Mouse (Mus musculus): ENCODE data around the gene BC025920.
A peak's percentile ranks its signal among the peaks of the same experiment; 100 is the strongest.

Gene BC025920

DNA sequence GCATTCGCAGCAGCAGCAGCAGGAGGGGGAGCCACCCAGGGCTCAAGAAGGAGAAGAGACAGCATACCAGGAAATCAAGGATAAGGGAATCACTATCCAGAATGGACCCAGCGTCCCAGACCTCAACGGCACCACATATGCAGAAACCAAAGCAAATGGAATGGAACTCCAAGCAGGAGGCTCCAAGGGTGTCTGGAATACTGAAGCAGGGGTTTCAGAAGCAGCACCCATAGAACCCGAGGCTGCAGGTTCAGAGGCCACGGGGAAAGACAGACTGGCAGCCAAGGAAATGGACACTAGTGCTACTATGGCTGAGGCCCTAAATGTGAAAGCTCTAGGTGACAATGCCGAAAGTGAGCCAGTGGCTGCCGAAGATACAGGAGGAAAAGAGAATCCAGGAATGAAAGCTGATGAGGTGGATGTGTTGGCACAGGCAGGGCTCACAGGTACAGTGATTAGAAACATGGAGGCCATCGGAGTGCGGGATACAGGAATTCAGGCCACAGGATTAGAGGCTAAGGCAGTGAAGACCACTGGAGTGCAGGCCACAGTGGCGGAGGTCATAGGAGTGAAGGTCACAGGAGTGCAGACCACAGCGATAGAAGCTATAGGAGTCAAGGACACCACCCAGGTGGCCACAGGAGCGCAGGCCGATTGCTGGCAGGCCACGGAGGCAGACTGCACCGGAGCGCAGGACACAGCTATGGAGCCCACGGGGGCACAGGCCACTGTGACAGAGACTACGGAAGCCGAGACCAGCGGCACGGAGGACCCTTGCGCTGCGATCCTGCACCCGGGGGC lies 36.8 kb downstream of the BC025920 start:
- no peak for DNase-seq (ENCODE audit: low spot score in 2 of 2)

DNA sequence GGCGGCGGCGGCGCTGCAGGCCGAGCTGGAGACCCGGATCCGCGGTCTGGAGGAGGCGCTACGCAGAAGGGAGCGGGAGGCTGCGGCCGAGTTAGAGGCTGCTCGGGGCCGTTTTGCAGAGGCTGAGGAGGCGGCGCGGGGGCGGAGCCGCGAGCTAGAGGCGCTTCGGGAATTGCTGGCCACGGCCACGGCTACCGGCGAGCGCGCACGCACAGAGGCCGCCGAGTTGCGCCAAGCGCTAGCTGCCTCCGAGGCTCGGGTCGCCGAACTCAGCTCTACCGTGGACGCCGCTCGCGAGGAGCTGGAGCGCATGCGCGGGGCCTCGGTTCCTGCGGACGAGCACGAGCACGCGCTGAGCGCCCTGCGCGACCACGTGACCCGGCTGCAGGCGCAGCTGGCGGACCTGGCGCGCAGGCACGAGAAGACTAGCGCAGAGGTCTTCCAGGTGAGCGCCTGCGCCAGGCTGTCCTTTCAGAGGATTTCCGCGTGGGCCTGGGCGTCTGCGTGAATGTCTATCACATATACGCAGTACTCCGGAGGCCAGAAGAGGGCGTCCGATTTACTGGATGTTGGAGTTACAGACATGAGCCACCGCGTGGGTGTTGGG lies 37.5 kb downstream of the BC025920 start:
- peak; percentile 95 to 96 for DNase-seq (ENCODE audit: low spot score in 2 of 2)

DNA sequence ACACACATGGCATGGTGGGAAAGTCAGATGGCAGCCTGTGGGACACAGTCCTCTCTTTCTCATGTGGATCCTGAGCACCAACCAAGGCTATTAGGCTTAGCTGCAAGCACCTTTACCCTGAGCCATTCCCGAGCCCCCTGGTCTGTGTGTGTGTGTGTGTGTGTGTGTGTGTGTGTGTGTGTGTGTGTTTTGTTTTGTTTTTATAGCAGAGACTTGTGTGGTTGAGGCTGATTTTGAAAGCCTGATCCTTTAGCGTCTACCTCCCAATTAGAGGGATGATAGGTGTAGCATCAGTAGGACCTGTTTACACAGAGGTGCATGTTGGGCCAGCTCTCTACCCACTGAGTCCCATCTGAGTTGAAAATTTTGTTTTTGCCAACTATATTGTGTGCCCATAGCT lies 38.1 kb downstream of the BC025920 start:
- no peak for DNase-seq (ENCODE audit: low spot score in 2 of 2)

DNA sequence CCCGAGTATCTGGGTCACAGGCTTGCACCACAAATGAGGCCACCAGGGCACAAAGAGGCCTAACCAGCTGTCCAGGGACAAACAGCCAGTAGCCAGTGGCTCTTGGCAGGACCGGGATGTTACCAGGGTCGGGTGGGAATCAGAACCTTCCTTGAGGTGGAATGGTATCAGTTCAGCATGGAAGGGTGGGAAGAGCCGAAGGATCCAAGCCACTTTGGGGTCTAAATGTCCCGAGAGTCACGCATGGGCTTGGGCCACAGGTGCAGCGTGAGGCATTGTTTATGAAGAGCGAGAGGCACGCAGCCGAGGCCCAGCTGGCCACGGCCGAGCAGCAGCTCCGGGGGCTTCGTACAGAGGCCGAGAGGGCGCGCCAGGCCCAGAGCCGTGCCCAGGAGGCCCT lies 38.6 kb downstream of the BC025920 start:
- no peak for DNase-seq (ENCODE audit: low spot score in 2 of 2)

DNA sequence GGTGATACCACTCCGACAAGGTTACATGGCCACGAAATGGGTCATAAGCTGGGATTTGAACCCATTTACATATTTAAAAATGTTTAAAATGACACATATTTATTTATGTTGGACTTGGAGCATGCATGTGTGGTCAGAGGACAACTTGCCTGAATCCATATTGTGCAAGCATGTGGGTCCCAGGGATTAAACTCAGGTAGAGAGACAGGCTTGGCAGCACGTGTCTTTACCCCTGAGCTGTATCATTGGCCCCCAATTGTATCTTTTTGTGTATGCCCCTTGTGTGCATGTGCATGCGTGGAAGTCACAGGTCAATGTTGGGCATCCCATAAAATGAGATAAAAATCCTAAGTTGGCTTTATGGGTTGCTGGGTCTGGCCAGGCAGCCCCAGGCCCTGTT lies 39.3 kb downstream of the BC025920 start:
- DNase-seq (ENCODE audit: low spot score in 2 of 2): no peak

DNA sequence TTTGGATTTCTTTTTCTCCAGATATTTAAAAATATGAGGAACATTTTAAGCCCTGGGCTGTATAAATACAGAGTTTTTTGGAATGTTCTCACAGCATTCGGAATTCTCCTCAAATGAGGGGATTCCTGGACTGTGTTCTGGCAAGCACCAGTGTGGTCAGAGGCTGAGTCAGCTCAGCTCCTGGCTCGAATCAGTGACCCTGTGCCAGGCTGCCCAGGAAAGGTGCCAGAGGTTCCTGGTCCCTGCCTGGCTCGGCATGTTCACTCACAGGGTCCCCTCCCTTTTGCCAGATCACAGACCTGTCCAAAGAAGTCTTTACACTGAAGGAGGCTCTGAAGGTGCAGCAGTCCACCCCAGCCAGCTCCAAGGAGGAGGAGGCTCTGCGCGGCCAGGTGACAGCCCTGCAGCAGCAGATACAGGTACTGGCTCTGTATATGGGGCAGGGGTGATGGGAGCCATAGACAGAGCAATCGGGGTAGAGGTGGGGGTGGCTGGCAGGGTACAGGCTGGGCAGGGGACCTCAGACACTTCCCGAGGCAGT lies 40.0 kb downstream of the BC025920 start:
- no peak for DNase-seq (ENCODE audit: low spot score in 2 of 2)

DNA sequence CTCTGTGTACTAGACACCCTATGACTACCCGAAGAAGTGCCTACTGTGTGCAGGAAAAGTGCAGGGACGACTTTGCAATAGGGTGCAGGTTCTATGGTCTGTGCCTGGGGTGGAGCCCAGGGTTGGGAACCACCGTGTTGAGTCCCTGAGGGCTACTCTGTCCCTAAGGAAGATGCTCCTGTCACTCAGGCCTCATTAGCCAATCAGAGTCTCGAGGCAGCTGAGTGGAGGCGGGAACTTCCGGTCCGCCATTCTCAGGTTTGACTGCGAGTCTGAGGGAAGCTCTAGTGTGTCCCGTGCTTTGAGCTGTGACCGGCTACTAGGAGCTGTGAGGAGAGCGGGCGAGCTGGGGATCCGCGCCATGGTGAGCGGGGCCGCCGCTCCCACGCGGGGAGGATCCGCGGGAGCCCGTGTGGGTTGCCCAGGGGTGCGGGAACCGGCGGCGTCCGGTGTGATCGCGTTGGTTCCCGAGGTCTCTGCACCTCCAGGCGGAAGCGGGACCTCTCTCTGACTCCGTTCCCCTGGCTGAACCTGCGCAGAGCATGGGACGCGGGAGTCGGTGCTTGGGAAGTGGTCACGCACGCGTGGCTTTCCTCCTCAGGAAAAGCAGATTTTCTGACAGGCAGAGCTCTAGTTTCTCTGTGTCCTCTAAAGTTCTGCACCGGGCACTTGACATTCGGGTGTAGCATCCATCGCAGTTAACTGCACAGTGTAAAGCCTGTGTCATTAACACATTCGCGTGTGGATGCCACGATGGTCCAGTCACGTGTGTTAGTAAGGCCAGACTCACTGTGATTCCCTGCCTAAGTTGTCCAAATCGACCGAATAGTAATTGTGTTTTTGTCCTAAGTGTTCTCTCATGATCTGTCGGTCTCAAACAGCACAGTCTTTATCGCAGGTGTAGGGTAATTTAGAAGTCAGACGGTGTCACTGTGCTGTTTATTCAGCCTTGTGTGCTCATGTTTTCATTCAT lies 43.0 kb downstream of the BC025920 start, which contains the start of gene Gm10778:
Gene Gm10778, plus strand, starts transcription at position 257 of the 973 bp plus-strand sequence.
- peak; percentile 87 to 89 for DNase-seq (ENCODE audit: low spot score in 2 of 2)

DNA sequence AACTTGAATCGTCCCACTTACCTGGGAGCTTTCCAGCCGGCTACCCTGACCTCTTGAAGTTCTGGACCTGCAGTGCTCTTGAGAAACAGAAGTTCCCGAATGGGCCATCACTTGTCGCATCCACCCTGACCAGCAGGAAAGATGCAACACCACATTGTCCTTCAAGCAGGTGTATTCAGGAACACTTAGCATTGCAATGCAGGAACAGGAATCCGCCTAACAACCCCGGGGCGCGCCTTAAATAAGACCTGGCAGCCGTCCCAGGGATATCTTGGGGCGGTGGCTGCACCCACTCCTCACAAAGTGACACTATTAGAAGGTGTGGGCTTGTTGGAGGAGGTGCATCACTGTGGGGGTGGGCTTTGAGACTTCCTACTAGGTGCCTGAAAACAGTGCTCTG lies 49.1 kb downstream of the BC025920 start:
- DNase-seq (ENCODE audit: low spot score in 2 of 2): no peak

DNA sequence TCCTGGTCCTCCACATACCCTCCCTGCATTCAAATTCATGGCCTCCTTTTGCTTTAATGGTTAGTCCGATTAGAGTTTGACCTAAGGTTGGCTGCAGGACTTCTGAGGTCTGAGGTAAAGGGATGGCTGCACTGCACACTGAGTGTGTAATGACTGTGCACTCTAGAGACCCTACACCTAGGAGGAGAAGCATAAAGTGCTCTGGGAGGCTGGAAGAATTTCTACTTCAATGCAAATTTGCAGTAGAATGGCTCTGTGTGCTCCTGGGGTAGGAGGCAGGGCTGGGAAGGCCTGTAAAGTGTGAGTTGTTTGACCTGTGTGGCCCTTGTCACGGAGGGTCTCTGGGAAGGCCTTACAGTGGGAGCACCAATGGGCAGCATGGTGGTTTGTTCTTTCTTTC lies 50.1 kb downstream of the BC025920 start:
- DNase-seq (ENCODE audit: low spot score in 2 of 2): no peak
